Mouse (Mus musculus) thymus, adult 2 months (tissue): ENCODE measurements around the gene 1700012B07Rik.

ENCODE experiments used
- CTCF ChIP-seq: fragments of 200-500 bp; IDR thresholded peaks from 2 replicates; pipeline ENCODE4 v1.5.1; 2012; ENCODE audit warnings: mild to moderate bottlenecking, control low read depth, low read length, moderate library complexity, borderline replicate concordance; ENCODE audit not compliant: control insufficient read depth, poor library complexity, insufficient read depth; ENCODE audit errors: extremely low read depth
- POLR2A ChIP-seq: fragments of 200-500 bp; IDR thresholded peaks from 2 replicates; pipeline ENCODE4 v1.6.1; 2012; ENCODE audit warnings: mild to moderate bottlenecking, low read length, control low read depth, moderate library complexity; ENCODE audit not compliant: control insufficient read depth, poor library complexity, insufficient read depth; ENCODE audit errors: extremely low read depth

DNA sequence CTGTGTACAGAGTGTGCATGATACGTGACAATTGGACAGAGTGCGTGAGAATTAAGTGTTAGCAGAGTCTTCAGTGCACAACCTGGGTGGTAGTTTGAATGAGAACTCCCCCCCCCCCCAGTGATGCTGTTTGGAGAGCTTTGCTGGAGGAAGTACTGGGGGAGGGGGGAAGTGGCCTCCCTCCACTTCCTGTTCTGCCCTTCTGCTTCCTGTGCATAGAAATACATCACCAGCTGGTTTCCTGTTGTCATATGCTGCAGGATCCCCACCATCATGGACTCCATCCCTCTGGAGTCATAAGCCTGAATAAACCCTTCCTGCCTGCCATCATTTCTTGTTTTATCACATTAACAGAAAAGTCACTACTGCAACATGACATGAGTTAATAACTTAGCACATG lies 35.9 kb downstream of the 1700012B07Rik start:
- TF ChIP-seq POLR2A = no peak
- TF ChIP-seq CTCF = no peak
